Mouse (Mus musculus) heart, postnatal 0 days (tissue): ENCODE measurements around the gene Chrm1. TPM values are rescaled to one million over a fixed set of nuclear protein-coding genes. Genes with fewer than 3 reads are reported as not detected.

Experiments
- ATAC-seq: fragments of 200-750 bp; cut with Nextera tagmentation; 2 replicates; pipeline ENCODE4 v1.8.0; 2017; ENCODE audit warnings: low read depth, moderate number of reproducible peaks, moderate library complexity; ENCODE audit not compliant: insufficient read depth
- DNase-seq: peaks from one replicate; pipeline ENCODE4 v3.0.0-alpha.2; 2016; ENCODE audit warnings: low spot score
- H3K27ac ChIP-seq: fragments of 300-500 bp; sonication (generic); 2 replicates; pipeline ENCODE4 v1.5.1; 2014; ENCODE audit warnings: low read depth, mild to moderate bottlenecking
- H3K27me3 ChIP-seq: fragments of 300-500 bp; sonication (generic); 2 replicates; pipeline ENCODE4 v1.6.1; 2014; ENCODE audit warnings: low read length, mixed read lengths; ENCODE audit not compliant: control insufficient read depth, insufficient read depth
- H3K36me3 ChIP-seq: fragments of 300-500 bp; sonication (generic); replicated peaks from 2 replicates; pipeline ENCODE4 v1.6.1; 2014; ENCODE audit warnings: low read length, mixed read lengths; ENCODE audit not compliant: control insufficient read depth, insufficient read depth
- H3K4me1 ChIP-seq: fragments of 300-500 bp; sonication (generic); 2 replicates; pipeline ENCODE4 v1.6.1; 2014; ENCODE audit warnings: antibody characterized with exemption; ENCODE audit not compliant: control insufficient read depth, insufficient read depth
- H3K4me2 ChIP-seq: fragments of 300-500 bp; sonication (generic); 2 replicates; pipeline ENCODE4 v1.6.1; 2014; ENCODE audit warnings: low read depth, mild to moderate bottlenecking, low read length, moderate library complexity
- H3K4me3 ChIP-seq: fragments of 300-500 bp; sonication (generic); 2 replicates; pipeline ENCODE4 v1.5.1; 2014; ENCODE audit warnings: low read depth, low read length
- H3K9ac ChIP-seq: fragments of 300-500 bp; sonication (generic); replicated peaks from 2 replicates; pipeline ENCODE4 v1.6.1; 2014; ENCODE audit warnings: low read depth, low read length, mixed read lengths
- H3K9me3 ChIP-seq: fragments of 300-500 bp; sonication (generic); replicated peaks from 2 replicates; pipeline ENCODE4 v1.6.1; 2016; ENCODE audit warnings: low read length; ENCODE audit not compliant: control insufficient read depth
- CTCF ChIP-seq: IDR thresholded peaks from 2 replicates; pipeline ENCODE4 v1.5.1; 2016; ENCODE audit warnings: antibody characterized with exemption, control low read depth, low read depth
- EP300 ChIP-seq: IDR thresholded peaks from 2 replicates; pipeline ENCODE4 v1.6.1; 2016; ENCODE audit warnings: antibody characterized with exemption, low read depth
- WGBS: fragments of 180-500 bp; shearing (Covaris S2); extraction: QIAGEN DNeasy Blood & Tissue Kit; methylation state at CpG from one replicate; pipeline ENCODE4 v1.1.7; 2014; 5-methylcytosine and 5-hydroxymethylcytosine counted together
- polyA plus RNA-seq: library from polyadenylated mRNA; unstranded; fragments of >200 nt; fragmentation: Nextera tagmentation; extraction: Ambion mirVana; gene quantifications from 2 replicates; pipeline ENCODE4 v1.2.1, GENCODE M21; 2015
- total RNA-seq: library from RNA; depleted of rRNA; stranded (reverse); fragments of >200 nt; gene quantifications from 2 replicates; pipeline ENCODE4 v1.2.3, GENCODE M21; 2014; ENCODE audit warnings: low replicate concordance; rRNA removed

Gene Chrm1
- not detected in 2 replicates for total RNA-seq
- 0.05 TPM in 1 of 2 replicates, not detected in the other for polyA plus RNA-seq

- WGBS, result 61% methylated on average over 9 of the region's 9 CpGs
Observed at GRCm38 (mm10) chr19:8663360-8663839, at the start of gene Chrm1. TSS of gene Chrm1 (plus strand) at chr19:8663789.

GRCm38 (mm10) chr19:8614343-8614742 lies 49.2 kb upstream of the Chrm1 start:
- Histone ChIP-seq H3K27ac (no peak overlapping the region), H3K36me3 (no peaks in the 10 kb centered on the region), H3K9ac (no peak overlapping the region), H3K27me3 (0 out of 2 replicates have a peak, but pooled peaks cover 2% of the 10 kb centered on the region), H3K4me1 (no peaks in the 10 kb centered on the region; the same call in 1 of the 2 replicates), H3K9me3 (no peaks in the 10 kb centered on the region), H3K4me3 (no peak overlapping the region), H3K4me2 (no peak overlapping the region)
- ATAC-seq (no peak), DNase-seq (no peak)
- TF ChIP-seq CTCF (no peak), EP300 (no peak)
- WGBS, result 42% methylated on average over 2 of the region's 2 CpGs

More at GRCm38 (mm10) chr19:8663360-8663839, at the start of gene Chrm1:
- no peak for ATAC-seq
- Histone ChIP-seq H3K4me3 (no peak within 1 kb of the TSS), H3K9ac (no peak within 1 kb of the TSS), H3K4me2 (peak within 1 kb of the TSS; percentile 85; the same call in 1 of the 2 replicates), H3K27me3 (peaks cover 12% of the 10 kb centered on the region; the same call in 1 of the 2 replicates), H3K4me1 (no peaks in the 10 kb centered on the region), H3K36me3 (no peaks in the 10 kb centered on the region), H3K9me3 (no peaks in the 10 kb centered on the region), H3K27ac (no peak within 1 kb of the TSS)
- DNase-seq, result no peak
- no peak for TF ChIP-seq EP300
- no peak for TF ChIP-seq CTCF

- H3K4me3 ChIP-seq, result no peak overlapping the region
- H3K4me1 ChIP-seq, result no peaks in the 10 kb centered on the region; the same call in 1 of the 2 replicates
- H3K4me2 ChIP-seq, result no peak overlapping the region
- H3K36me3 ChIP-seq, result no peaks in the 10 kb centered on the region
- no peak overlapping the region for H3K9ac ChIP-seq
- no peak overlapping the region for H3K27ac ChIP-seq
- TF ChIP-seq CTCF (no peak), EP300 (no peak)
- ATAC-seq, result no peak
- 58% methylated on average over 4 of the region's 4 CpGs for WGBS
- 0 out of 2 replicates have a peak, but pooled peaks cover 2% of the 10 kb centered on the region for H3K27me3 ChIP-seq
- DNase-seq, result no peak
- no peaks in the 10 kb centered on the region for H3K9me3 ChIP-seq
Observed at GRCm38 (mm10) chr19:8616314-8616713, 47.3 kb upstream of the Chrm1 start.

- H3K4me3 ChIP-seq, result no peak within 1 kb of the TSS
- 31% methylated on average over 7 of the region's 7 CpGs for WGBS
Observed at GRCm38 (mm10) chr19:8617904-8618303, 45.7 kb upstream of the Chrm1 start, which contains the start of gene Slc22a6. TSS of gene Slc22a6 (plus strand) at chr19:8618039.

GRCm38 (mm10) chr19:8621098-8621497 lies 42.5 kb upstream of the Chrm1 start:
- Histone ChIP-seq H3K4me2 (no peak overlapping the region), H3K9ac (no peak overlapping the region), H3K4me1 (no peaks in the 10 kb centered on the region), H3K27ac (no peak overlapping the region), H3K4me3 (no peak overlapping the region), H3K36me3 (no peaks in the 10 kb centered on the region), H3K27me3 (0 out of 2 replicates have a peak, but pooled peaks cover 3% of the 10 kb centered on the region), H3K9me3 (no peaks in the 10 kb centered on the region)
- TF ChIP-seq CTCF, result no peak
- DNase-seq (no peak), ATAC-seq (no peak)
- whole genome bisulfite sequencing, result 86% methylated on average over 7 of the region's 7 CpGs

More at GRCm38 (mm10) chr19:8617904-8618303, 45.7 kb upstream of the Chrm1 start, which contains the start of gene Slc22a6:
- Histone ChIP-seq H3K27me3 (no peaks in the 10 kb centered on the region), H3K4me2 (no peak within 1 kb of the TSS), H3K4me1 (no peaks in the 10 kb centered on the region), H3K9ac (no peak within 1 kb of the TSS), H3K36me3 (no peaks in the 10 kb centered on the region), H3K27ac (no peak within 1 kb of the TSS), H3K9me3 (no peaks in the 10 kb centered on the region)
- TF ChIP-seq CTCF, result no peak
- TF ChIP-seq EP300, result no peak
- ATAC-seq, result no peak
- no peak for DNase-seq
